Mouse (Mus musculus) layer of hippocampus, adult 8-10 months (tissue): ENCODE measurements around the gene Ccdc153. TPM values are rescaled to one million over a fixed set of nuclear protein-coding genes. Genes with fewer than 3 reads are reported as not detected.
A peak's percentile ranks its signal among the peaks of the same experiment; 100 is the strongest.

Experiments used
- DNase-seq, 2 experiments: peaks; one replicate each; pipeline ENCODE4 v3.0.0; 2022; ENCODE audit warnings: low spot score in 2 of 2
- total RNA-seq, 4 experiments: library from RNA; stranded (reverse); gene quantifications; 2 replicates each; pipeline ENCODE4 v1.2.4; 2022

The Ccdc153 gene
- total RNA-seq, 4 experiments from 2014 or later, result 2.4 to 10.2 (median 4.0) TPM

DNA sequence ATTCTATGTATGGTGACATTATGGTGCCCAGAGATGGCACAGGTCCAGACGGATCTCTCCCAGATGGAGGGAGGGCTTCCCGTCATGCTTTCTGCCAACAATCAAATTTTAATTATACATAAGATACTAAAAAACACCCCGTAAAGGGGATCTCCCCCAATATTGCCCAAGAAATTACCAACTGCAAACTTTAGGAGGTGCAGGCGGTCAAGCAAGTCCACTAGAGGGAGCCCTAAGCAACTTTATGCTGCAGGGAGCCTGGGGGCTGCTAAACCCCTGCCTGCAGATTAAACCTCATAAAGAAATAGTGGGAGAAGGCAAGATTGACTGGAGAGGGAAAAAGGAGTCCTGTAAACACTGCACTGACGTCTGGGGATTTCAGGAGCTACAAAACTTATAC, 1.0 kb upstream of the Ccdc153 start:
- no peak for DNase-seq

DNA sequence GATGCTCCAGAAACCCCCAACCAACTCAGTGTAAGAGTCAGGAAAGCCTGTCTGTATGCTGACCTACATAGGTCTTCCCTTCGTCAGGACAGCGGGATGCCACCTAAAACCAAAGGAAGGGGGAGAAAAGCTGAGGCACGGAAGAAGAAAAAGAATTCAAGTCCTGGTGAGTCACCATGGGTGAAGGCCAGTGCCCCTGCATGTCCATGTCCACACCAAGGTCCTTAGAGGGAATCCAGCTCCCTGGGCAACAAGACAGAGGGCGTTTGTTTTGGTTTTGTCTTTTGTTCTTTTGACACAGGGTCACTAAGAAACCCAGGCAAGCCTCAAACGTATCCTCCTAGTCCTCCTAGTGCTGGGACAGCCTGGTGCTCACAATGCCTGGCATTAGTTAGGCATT, 435 bp downstream of the Ccdc153 start:
- DNase-seq, result no peak

DNA sequence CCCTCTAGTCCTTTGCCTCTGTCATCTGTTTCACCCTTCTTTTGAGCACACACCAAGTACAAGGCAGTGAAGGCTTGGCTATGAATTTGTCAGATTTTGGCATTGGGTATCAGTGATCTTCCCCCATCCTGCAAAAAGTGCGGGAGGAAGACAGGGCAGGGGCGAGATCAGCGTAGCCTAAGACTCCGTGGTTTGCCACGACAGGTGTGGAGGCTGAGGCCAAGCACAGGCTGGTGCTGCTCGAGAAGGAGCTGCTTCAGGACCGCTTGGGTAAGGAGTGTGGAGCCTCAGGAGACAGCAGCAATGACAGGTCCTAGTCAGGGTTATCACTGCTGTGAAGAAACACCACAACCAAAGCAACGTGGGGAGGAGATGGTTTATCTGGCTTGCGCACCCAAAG, 942 bp downstream of the Ccdc153 start:
- no peak for DNase-seq

DNA sequence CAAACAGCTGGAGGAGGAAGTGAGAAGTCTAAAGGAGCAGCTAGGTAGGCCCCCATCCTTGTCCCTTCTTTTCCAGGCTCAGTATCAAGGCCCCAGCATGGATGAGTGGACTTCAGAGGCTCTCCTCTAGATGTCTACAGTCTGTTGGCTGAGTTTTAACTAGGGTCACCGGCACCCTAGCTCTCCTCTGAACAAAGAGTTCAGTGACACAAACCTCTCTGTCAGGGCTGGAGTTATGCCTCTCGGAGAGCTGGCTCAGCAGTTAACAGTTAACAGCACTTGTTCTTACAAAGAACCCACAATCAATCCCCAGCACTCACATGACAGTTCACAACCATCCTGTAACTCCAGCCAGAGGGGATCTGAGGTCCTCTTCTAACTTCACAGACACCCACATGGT, 3.1 kb downstream of the Ccdc153 start:
- DNase-seq, result no peak

DNA sequence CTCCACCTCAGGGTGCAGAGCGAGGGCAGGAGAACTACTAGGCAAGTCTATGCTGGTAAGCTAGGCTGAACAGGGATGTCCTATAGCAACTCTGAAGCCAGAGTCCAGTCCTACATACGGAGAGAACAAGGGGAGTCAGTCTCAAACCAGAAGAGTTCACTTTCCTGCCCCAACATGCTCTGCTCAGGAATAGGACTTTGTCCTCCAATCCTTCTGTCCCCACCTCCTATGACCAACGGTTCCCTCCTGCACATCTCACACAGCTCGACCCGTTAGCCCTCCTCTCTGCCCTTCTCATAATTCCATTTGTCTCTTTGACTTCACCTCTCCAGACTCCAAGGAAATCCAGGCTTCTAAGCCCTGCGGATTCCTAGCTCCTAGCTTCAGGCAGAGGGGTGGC, 7.4 kb downstream of the Ccdc153 start:
- DNase-seq, result no peak

DNA sequence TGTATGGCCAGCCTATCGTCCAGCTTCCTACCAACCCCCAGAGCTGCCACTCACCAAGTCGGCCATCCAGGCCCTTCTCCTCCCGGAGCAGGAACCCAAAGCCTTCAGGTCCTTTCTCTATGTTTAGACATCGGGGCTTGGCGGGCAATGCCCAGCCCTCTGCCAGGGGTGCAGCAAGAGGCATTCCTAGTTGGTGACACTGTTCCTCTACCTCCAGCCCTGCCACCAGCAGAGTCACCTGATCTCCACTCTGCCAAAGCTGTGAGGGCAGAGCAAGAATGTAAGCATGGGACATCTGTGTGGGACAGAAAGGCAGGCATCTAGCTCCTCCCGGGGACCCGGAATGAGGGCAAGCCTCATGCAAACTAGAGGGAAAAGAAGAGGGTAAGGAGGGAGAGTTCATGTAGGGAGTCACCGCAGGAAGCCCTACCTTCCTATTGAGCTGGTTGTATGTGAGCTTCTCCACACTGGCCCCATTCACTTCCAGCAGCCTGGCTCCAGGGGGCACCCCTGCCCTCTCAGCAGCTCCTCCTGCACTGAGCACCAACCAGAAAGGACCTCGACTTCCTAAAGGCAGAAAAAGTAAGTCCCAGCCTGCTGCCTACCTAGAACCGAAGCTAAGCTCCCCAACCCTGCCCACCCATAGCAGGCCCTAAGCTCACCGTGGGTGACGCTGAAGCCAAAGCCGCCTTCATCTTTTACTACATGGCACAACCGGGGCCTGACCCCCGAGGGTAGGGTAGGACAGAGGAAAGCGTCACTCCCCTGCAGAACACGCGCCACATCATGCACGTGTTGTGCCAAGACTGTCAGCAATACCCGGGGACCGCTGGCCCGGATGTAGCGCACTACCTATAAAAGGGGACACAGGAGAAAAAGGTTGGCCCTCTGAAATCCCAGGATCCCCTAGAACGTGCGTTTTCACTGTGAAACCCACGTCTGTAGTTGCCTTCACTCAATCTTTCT, 9.0 kb downstream of the Ccdc153 start:
- peak; percentile 63 to 69 for DNase-seq

DNA sequence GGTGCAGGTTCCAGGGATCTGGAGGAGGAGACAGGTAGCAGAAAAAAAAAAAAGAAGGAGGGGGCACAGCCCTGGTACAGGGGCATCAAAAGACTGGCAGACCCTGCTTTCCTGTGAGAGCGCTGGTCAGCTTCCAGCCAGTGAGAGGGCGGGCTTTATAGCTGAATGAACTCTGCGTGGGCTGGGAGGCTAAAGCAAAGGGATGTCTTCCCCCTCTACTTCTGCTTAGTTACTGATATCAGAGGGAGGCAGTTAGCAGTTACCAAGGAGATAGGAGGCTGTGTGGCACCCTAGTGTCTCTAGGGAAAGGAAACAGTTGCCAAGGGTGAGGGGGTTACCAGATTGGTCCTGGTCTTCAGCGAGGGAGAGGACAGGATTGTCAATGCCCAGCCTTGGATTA, 10.0 kb downstream of the Ccdc153 start:
- no peak for DNase-seq

DNA sequence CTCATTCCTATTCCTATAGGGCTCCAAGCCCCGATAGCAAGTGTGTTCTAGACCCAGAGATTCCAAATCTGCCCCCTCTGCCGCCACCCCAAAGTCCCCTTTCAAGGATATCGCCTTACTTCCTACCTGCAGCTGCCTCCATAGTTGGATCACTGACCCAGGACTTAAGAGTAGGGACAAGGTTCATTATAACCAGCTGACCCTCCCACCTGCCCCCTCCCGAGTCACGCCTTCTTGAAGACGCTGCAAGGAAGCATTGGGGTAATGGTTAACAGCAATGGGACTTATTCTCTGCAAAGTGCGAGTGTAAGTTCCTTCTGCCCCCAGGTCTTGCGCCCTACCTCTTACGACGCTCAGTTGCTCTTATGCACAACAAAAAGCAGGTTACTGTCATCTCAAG, 10.8 kb downstream of the Ccdc153 start, which contains the start of gene Pdzd3:
TSS of gene Pdzd3 (minus strand) at position 158 of the 400 bp plus-strand sequence.
- DNase-seq, result no peak

DNA sequence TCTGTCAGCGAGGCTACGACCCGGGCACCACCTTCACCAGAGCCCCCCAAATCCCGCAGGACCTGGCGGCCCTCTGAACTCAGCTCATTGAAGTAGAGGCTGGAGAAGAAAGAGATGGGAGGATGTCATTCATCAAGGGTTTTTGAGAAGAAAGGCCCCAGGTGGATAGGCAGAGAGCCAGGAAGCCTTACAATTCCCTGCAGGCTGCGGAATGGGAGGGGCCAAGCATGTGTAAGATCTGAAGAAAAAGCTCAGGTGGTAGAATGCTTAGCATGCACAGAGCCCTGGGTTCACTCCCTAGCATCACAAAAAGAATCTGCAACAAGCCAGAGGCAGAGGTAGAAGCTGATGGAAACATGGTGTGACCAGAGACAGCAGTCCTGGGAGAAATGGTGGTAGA, 13.0 kb downstream of the Ccdc153 start:
- DNase-seq, result no peak

DNA sequence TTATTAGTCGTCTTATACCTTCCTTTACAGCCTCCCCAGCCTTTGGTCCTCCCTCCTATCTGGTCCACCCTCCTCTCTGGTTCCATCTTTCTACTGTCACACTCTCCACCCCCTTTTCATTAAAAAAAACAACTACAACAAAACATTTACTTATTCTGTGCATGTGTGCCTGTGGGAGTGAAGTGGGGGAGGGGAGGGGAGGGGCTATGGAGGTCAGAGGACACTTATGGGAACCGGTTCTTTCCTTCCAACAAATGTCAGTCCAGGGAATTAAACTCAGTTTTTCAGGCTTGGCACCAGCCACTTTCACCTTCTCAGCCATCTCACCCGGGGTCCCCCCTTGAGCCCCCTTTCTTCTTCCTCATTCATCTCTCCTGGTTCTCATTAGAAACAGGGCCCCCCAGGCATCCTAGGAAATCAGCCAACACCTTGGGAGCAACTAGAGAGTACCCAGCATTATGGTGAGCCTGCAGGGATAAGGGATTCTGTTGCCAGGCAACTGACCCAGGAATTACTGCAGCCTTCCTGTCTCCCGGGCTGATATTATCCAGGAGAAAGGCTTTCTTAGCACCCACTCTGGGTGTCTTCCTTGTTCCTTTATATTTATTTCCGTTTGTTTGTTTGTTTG, 14.1 kb downstream of the Ccdc153 start:
- no peak for DNase-seq

DNA sequence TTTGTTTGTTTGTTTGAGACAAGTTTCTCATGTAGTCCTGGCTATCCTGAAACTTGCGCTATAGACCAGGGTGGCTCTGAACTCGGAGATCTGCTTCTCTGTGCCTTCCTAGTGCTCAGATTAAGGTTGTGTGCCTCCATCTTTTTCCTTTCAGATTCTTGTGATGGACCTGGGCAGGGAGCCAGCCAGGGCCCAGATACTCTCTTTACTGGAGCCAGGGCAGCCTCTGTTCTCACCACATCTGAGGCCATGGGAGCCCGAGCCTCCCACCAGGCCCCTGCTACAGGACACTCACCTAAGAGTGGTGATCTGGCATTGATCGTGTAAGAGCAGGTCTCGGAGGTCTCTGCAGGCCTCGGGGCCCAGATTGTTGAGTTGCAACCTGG, 14.7 kb downstream of the Ccdc153 start:
- DNase-seq, result no peak

DNA sequence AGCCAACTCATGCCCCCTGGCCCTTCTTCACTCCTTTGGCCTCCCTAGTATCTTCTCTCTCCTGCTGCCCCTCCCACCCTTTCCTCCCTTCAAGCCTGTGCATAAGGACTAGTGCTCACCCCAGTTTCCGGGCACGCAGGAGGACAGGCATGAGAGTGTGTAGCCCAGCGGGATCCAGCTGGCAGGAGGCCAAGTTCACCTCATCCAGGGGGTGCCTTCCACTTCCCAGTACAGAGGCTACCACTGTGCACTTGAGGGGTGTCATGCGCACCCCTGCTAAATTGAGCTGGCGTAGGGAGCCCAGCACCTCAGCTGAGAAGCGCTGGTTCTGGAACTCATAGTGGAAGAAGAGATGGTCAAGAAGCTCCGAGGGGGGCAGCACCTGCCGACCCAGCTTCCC, 15.7 kb downstream of the Ccdc153 start:
- DNase-seq, result no peak

DNA sequence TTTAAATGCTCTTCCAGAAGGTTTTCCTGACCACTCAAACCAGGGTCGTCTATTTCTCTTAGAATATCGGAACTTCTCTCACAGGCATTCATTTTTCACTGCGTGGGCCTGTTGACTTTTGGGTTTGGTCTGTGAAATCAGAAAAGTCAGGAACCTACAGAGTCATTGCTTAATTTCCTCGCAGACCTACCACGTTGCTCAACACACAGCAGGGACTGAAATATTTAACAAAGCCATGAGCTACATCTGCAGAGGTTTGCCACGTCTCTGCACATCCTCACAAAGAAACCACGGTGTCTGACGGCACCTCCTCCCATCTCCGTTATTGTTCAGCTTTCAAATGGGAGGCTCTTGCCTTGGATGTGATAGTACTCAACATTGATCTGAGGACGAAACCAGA, 18.5 kb downstream of the Ccdc153 start:
- DNase-seq, result no peak

DNA sequence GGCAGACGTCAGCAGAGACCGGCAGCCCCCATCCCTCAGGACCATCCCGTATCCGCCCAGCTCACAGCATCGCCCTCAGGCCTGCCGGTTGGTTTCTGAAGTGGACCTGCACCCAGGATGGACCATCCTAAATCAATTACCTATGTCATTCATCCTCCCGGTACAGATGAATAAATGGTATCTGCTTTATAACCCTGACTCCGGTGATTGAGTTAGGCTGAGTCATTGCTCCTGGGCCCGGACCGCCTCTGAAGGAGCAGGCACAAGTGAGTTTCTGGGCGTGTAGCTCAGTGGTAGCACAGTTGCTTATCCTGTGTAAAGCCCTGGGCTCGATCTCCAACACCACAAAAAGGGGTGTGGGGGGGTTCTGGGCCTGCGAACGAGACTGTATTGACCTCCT, 20.9 kb downstream of the Ccdc153 start:
- no peak for DNase-seq

DNA sequence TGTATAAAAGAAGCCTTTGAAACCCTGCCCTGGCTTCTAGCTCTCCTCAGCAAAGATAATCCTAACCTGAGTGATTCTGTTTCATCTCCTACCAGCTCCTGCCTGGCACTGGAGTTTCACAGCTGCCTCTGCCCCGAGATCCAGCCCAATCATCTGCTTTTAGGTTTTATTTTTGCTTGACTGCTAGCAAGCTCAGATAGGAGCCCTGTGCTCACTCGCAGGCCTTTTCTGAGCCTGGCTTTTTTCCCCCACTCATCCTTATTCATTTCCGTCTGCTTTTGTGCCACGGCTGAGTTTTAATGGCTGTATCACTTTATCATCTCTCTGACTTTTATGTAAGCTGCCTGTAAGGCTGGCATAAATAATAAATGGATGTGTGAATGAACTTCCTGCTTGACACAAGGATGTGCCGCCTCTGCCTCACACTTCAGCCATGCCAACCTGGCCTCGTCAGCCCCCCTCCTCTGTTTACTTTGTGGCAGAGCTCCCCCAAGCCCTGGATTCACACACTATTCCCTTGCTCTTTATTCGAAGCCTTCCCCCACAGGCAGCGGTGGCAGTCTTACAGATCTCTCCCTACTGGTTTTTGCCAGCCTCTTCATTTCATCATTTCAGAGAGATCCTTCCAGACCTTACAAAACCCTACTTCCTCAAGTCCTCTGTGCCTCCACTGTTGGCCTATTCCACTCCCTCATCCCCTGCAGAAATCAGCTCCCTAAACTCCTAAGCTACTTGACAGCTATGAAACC, 26.2 kb downstream of the Ccdc153 start:
- peak; percentile 42 to 54 for DNase-seq

DNA sequence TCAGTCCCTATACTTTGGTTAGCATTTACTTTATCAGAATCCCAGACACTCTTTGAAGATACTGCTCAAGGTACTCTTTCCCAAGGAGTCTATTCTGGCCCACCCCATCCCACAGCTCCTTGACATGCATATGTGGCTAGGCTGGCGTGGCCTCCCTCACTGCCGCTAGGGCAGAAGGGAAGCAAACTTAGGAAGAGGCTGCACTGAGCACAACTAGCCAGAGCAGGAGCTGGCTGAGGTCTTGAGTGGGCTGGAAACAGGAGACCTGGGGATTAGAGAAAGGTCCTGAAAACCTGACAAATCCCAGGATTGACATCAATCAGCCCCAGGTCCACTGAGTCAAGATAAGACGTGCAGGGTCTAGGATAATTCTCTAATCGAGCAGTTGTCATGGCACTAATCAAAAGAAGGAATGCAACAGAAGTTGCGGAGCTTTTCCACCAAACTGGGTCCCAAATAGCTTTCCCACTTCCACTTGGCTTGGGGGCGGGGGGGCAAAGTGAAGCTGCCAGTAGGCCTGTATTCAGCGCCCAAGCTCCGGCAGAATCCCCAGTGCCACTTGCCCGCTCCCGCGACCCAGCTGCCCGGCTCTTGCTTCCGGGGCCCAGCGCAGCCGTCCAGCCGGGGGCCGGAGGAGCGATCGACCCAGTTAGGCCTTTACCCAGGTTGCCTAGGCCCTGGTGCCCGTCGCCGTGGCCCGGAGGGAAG, 27.0 kb downstream of the Ccdc153 start:
- DNase-seq, result no peak

DNA sequence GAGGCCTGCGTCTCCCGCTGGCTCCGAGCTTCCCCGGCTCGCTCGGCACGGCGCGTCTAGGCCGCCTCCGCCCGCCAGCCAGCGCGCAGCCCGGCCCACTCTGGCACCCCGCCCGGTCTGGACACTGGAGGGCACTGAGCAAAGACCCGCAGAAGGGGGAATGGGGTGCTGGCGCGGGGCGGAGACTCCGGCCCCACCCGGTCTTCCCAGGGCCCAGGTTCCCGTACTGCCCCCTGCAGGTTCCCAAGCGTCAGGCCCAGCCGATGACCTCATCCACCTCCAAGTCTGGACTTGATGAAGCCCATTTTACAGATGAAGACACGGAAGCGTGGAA, 27.5 kb downstream of the Ccdc153 start:
- peak; percentile 72 to 76 for DNase-seq

DNA sequence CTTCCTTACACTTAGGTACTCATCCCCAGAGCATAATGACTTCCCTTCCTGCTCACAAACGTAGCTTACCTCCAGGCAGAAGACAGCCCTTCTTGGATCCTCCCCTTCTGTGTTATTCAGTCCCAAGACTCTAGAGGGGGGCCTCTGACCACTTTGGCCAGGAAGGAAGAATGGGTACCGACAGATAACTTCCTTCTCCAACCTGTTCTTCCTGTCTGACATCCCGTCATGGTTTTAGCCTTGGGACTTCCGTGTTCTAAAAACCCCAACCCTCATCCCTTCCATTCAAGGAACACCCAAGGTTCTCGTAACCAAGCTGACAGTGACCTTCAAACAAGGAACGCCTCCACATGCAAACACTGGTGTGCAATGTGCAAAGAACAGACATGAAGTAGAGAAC, 28.0 kb downstream of the Ccdc153 start, which contains the start of gene Nlrx1:
TSS of gene Nlrx1 (minus strand) at position 168 of the 400 bp plus-strand sequence.
- DNase-seq, result no peak

DNA sequence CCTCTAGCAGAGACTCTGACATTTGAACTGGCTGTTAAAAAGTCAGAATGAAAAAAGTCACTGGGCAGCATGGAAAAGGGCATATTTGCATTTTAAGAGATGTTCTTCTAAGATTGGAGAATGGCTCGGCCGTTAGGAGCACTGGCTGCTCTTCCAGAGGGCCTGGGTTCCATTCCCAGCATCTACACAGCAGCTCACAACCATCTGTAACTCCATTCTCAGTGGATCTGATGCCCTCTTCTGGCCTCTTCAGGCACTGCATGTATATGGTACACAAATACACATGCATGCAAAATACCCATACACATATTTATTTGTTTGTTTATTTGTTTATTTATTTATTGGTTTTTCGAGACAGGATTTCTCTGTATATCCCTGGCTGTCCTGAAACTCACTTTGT, 28.6 kb downstream of the Ccdc153 start:
- DNase-seq, result no peak

DNA sequence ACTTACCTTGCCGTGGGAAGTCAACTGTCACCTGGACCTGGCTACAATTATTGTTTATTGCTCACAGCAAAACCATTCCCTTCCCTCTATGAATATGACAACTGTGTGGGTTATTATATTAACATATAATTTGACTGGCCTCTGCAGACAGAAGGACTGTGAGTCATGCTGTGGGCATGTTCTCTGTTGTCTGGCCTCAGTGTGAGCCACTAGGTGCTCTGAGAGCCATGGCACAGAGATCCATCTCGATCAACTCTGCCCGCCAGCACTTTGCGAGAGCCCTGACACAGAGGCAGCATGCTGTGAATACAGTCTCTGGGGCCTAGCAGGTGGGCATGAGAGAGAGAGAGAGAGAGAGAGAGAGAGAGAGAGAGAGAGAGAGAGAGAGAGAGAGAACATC, 29.5 kb downstream of the Ccdc153 start:
- DNase-seq, result no peak

DNA sequence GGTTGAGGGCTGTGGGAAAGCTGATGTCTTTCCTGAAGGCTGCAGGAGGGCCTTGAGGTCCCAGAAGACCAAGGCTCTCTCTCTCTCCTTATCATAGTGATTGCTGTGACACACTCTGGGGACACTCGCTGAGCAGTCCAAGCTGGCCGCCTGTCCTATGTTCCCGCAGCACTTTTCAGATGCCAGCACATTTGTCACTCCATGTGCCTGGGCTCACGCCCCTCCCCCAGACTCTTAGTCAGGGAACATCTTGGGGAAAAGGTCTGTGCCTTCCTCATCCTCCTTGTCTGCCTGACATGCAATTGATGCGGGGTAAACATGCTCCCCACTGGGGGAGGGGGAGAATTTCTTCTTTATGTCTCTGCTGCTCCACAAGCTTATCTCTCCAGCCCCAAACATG, 42.7 kb downstream of the Ccdc153 start:
- DNase-seq, result no peak
